Mouse (Mus musculus) left cerebral cortex, postnatal 10 days (tissue): Measurements from ENCODE around the gene Dll3. TPM values are rescaled to one million over a fixed set of nuclear protein-coding genes. Genes with fewer than 3 reads are reported as not detected.
"Not testable (repeated sequence)": the region's sequence is repeated elsewhere in the genome, so short reads cannot be mapped to it uniquely, and the experiment has no call there.

ENCODE experiments used
- DNase-seq, 2 experiments: peaks; one replicate each; pipeline ENCODE4 v3.0.0; 2021 to 2022; ENCODE audit warnings: low spot score in 2 of 2, mixed read lengths in 1 of 2; ENCODE audit errors: extremely low spot score in 1 of 2
- intact Hi-C: fragments of 180-260 bp; cut with DNase I; formaldehyde crosslinking; loops from one replicate; pipeline ENCODE4 v1.15.1; 2025
- total RNA-seq, 2 experiments: library from RNA; stranded (reverse); gene quantifications; 2 replicates each; pipeline ENCODE4 v1.2.3; 2021

The Dll3 gene
- total RNA-seq, 2 experiments from 2014 or later = 1.8 to 3.1 TPM

DNA sequence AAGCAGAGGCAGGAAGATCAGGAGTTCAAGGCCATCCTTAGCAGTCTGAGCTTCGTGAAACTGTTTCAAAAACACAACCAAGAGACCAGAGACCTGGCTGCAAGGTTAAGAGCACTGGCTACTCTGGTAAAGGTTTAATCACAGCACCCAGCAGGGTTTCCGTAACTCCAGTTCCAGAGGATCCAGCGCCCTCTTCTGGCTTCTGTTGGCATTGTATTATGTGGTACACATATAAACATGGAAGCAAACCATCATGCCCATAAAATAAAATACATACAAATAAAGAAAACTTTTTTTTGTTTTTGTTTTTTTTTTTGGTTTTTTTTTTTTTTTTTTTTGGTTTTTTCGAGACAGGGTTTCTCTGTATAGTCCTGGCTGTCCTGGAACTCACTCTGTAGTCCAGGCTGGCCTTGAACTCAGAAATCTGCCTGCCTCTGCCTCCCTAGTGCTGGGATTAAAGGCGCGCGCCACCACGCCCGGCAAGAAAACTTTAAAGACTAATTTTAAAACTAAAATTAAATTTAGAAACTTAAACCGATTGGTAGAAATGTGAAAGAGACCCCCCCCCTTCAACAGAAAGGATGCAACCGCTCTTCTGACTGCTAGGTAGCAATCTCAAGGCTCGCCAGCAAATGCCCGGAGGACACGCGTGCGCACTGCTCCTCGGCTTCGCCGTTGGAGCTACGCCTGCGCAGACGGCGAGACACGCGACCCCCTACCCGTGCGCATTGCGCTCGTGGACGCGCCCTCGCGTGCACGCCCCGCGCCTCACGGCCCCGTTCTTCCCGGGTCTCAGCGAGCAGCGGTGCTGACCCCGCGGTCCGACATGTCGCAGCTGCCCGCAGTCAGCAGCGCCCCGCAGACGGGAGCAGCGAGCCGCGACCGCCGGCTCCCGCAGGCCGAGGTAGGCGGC is 34.7 kb downstream of the Dll3 start, which contains the start of gene Eid2:
Gene Eid2, plus strand, starts transcription at position 753 of the 913 bp plus-strand sequence.
- intact Hi-C loops = loop anchor here (5.0 kb wide), 1 partner anchor 60 kb away; no protein-coding TSS in a partner anchor
- peak; percentile 91 to 94 for DNase-seq

DNA sequence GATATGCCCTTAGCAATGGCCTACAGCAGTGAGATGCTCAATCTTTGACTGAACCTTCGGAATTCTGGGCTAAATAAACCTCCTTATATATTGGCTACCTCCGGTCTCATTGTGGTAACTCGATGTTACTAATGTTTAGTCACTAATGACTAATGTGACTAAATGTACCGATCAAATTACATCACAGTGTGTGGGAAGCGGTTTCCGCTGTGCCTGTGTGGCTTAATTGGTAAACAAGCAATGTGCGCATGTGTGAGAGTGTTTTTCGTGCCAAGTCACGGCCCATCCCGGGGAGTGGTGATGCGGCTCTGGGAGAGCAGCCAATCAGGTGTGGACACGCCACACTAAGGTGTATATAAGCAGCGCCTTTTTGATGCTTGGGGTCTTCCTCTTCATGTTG is 36.6 kb downstream of the Dll3 start:
- DNase-seq = no peak
- intact Hi-C loops = loop anchor here (5.0 kb wide), 1 partner anchor 58 kb away; no protein-coding TSS in a partner anchor

DNA sequence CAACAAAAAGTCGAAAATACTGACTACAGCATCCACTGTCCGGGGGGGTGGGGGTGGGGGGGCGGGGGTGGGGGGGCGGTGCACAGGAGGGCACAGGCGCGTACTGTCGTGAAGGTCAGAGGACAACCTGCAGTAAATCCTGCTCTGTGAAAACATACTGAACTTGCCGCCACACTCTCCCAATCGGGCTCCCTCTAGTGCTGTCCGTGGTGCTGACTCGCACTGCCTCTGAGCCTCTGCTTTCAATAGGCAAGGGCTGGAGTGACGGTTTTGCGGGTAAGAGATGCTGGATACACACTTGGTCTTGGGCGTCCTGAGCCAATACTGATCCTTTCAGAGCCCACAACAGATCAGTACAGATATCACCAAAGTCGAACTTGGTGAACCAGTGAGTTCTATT is 38.3 kb downstream of the Dll3 start:
- intact Hi-C loops = no loop called here
- peak in 1 of 2 experiments; percentile 69 for DNase-seq

DNA sequence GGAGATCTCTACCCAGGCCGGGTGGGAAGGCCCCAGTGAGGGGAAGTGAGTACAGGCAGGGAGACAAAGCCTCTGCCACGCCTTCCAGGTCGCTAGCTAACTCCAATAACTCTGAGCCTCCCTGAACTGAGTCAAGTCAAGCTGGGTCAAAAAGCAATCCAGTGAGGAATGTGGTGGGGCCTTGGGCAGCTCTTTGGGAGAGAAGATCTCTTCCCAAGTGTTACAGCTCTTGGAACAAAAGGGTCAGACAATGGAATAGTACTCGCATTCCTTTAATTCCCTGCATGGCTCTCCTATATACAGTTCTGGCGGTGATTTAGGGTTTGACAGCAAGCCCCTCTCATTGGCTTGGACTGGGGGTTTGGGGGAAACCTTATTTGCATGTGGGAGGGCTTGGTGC is 39.2 kb downstream of the Dll3 start:
- DNase-seq = no peak
- intact Hi-C loops = no loop called here

DNA sequence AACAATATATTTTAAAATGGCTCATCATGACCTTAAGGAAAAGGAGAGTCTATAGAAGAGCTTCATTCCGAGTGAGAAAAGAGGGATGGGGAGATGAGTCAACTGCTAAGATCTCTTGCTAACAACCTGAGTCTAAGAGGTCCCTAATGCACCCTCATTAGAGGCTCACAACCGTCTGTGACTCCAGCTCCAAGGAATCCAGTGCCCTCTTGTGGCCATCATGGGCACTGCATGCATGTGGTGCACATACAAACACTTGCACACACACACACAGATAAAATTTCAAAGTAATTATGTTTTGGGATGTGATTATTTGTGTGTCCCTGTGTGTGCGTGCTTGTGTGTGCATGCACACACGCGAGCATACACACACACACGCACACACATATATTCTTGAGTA is 46.6 kb downstream of the Dll3 start:
- intact Hi-C loops = no loop called here
- no peak for DNase-seq

DNA sequence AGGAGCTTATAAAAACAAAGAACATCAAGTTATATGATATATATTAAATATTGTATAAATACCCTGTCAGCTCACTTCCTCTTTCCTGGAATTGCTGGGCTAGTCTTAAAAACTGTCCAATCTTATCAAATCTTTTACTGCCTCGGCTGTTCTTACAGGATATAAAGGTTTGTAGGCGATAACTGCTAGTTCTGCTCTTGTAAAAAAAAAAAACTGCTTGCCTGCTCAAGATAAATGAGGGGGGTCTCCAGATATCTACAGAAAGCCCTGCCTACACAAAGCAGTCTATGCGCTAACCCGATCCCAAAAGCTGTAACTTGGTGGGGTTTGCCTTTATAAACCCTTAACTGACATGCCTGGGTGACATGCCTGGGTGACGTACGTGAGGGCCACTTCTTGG is 47.4 kb downstream of the Dll3 start:
- intact Hi-C loops = no loop called here
- no peak for DNase-seq

DNA sequence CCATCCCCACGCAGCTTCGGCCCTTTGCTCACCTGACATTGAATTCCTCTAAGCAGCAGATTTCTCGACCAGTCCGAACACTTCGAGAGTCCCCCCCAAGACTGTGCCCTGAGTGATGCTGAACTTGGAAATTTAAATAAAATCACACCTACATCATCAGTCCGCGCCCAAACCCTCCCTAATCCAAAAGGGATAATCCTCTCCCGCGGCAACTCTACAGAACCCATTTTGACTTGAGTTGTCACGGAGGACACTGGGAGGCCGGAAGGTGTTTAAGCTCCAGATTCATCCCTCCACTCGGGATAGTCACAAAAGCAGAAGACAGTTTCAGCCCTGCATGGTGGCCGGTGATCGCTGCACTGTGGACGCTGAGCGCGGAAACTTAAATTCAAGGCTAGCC is 50.1 kb downstream of the Dll3 start:
- intact Hi-C loops = no loop called here
- DNase-seq = no peak

DNA sequence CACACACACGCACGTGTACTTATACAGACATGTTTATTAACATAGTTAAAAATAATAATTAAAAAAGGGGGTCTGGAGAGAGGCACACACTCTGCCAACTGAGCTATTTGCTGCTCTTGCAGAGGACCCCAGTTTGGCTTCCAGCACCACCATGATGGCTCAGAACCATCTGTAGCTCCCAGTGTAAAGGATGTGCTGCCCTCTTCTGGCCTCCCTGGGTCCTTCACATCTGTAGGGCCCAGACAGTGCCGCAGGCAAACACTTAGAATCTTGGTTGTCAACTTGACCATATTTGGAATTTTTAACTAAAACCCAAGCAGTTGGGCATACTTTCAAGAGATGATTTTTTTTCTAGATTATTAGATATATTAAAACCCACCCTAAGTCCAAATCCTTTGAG is 53.1 kb downstream of the Dll3 start:
- DNase-seq = no peak
- intact Hi-C loops = no loop called here

DNA sequence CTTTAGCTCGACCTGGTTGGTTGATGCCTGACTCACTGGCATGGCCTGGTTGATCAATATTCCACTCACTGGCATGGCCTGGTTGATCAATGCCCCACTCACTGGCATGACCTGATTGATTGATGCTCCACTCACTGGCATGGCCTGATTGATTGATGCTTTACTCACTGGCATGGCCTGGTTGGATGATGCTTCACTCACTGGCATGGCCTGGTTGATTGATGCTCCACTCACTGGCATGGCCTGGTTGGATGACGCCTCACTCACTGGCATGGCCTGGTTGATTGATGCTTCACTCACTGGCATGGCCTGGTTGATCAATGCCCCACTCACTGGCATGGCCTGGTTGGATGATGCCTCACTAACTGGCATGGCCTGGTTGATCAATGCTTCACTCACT is 58.1 kb downstream of the Dll3 start:
- DNase-seq, intact Hi-C loops: not testable (repeated sequence)

Other genes starting within 250 kb of the Dll3 start
- under 1 TPM; 0.15 to 0.36 TPM for gene Fcgbp, start 231.0 kb downstream of the Dll3 start, total RNA-seq
- not detected for gene 9530053A07Rik, start 172.8 kb downstream of the Dll3 start, total RNA-seq
- 10 to 100 TPM; 69.4 to 74.5 TPM for gene Fbl, start 132.5 kb downstream of the Dll3 start, total RNA-seq
- 10 to 100 TPM; 32.9 to 34.8 TPM for gene Dyrk1b, start 122.8 kb downstream of the Dll3 start, total RNA-seq
- 10 to 100 TPM; 73.5 to 79.5 TPM for gene Eid2, start 34.4 kb downstream of the Dll3 start, total RNA-seq
- gene Eid2b, start 24.5 kb downstream of the Dll3 start, total RNA-seq = 10 to 100 TPM; 41.8 to 44.2 TPM
- 1 to 10 TPM; 2.9 to 4.5 TPM for gene Selenov, start 11.1 kb downstream of the Dll3 start, total RNA-seq
- gene Timm50, start 9.8 kb upstream of the Dll3 start, total RNA-seq = 10 to 100 TPM; 44.7 to 49.0 TPM
- 100 to 1,000 TPM; 113 to 114 TPM for gene Supt5, start 36.5 kb upstream of the Dll3 start, total RNA-seq
- 100 to 1,000 TPM; 642 to 668 TPM for gene Rps16, start 48.4 kb upstream of the Dll3 start, total RNA-seq
- gene Plekhg2, start 70.4 kb upstream of the Dll3 start, total RNA-seq = 10 to 100 TPM; 10.0 to 12.3 TPM
- gene Zfp36, start 78.0 kb upstream of the Dll3 start, total RNA-seq = 1 to 10 TPM; 1.8 to 2.4 TPM
- 10 to 100 TPM; 18.5 to 19.3 TPM for gene Med29, start 90.5 kb upstream of the Dll3 start, total RNA-seq
- 10 to 100 TPM; 65.3 to 66.1 TPM for gene Paf1, start 90.7 kb upstream of the Dll3 start, total RNA-seq
- gene Gmfg, start 135.2 kb upstream of the Dll3 start, total RNA-seq = 1 to 10 TPM; 3.3 to 5.0 TPM
- gene Lrfn1, start 149.7 kb upstream of the Dll3 start, total RNA-seq = 100 to 1,000 TPM; 106 to 112 TPM
- gene Ifnl2, start 208.2 kb upstream of the Dll3 start, total RNA-seq = not detected
- not detected for gene Ifnl3, start 220.6 kb upstream of the Dll3 start, total RNA-seq
- gene Sycn, start 238.6 kb upstream of the Dll3 start, total RNA-seq = not detected
- under 1 TPM in 1 of 2 experiments, not detected in 1; 0.21 TPM for gene Nccrp1, start 245.0 kb upstream of the Dll3 start, total RNA-seq